Mouse (Mus musculus) G1E (cell line): ENCODE results near the gene Capzb.

Source experiments
- CTCF ChIP-seq: IDR thresholded peaks from 2 replicates; pipeline ENCODE4 v1.5.1; 2012; ENCODE audit warnings: low read depth, low read length, inconsistent platforms, mixed read lengths
- GATA1 ChIP-seq: IDR thresholded peaks from 2 replicates; pipeline ENCODE4 v1.6.1; 2012; ENCODE audit warnings: borderline replicate concordance, low read length, inconsistent platforms, mixed read lengths
- GATA2 ChIP-seq: IDR thresholded peaks from 2 replicates; pipeline ENCODE4 v1.6.1; 2012; ENCODE audit warnings: low read depth, low read length, inconsistent platforms, borderline replicate concordance
- POLR2AphosphoS5 ChIP-seq: IDR thresholded peaks from 2 replicates; pipeline ENCODE4 v1.6.1; 2012; ENCODE audit warnings: low read depth, low read length, inconsistent platforms; ENCODE audit not compliant: insufficient replicate concordance
- TAL1 ChIP-seq: conservative IDR thresholded peaks from 2 replicates; pipeline ENCODE4 v1.6.1; 2012; ENCODE audit warnings: low read depth, low read length, inconsistent platforms, mixed read lengths

DNA sequence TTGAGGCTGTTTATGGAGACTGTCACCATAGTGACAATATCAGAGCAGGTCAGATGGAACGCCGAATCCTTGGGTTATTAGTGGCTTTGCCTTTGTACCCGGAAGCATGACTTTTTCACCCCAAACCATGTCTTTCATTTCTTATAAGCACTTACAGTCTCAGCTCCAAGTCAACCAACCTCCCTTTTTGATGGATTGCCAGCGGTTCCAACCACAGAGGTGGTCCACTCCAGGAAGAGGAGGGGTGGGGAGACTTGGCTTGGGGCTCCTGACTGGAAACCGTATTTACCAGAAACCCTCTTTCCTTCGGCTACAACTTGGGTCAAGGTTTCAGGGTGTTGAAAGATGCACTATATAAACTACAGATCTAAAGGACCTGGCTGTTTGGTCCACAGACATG lies 16.7 kb upstream of the Capzb start:
- TF ChIP-seq CTCF (no peak), POLR2AphosphoS5 (no peak), GATA1 (no peak), TAL1 (no peak), GATA2 (no peak)
